Mouse (Mus musculus) limb, embryonic 14.5 days (tissue): ENCODE measurements around the gene Chka. TPM values are rescaled to one million over a fixed set of nuclear protein-coding genes. Genes with fewer than 3 reads are reported as not detected.

Experiments
- ATAC-seq: fragments of 200-750 bp; cut with Nextera tagmentation; 2 replicates; pipeline ENCODE4 v1.8.0; 2017; ENCODE audit warnings: low read depth, moderate number of reproducible peaks, moderate TSS enrichment; ENCODE audit not compliant: low FRiP score
- DNase-seq: peaks from one replicate; pipeline ENCODE4 v3.0.0-alpha.2; 2015; ENCODE audit warnings: low spot score
- H3K27ac ChIP-seq: fragments of 300-500 bp; sonication (generic); replicated peaks from 2 replicates; pipeline ENCODE4 v1.5.1; 2014; ENCODE audit warnings: low read depth, mild to moderate bottlenecking, low read length, moderate library complexity, mixed read lengths
- H3K27me3 ChIP-seq: fragments of 300-500 bp; sonication (generic); 2 replicates; pipeline ENCODE4 v1.6.1; 2014; ENCODE audit warnings: low read length, mixed read lengths; ENCODE audit not compliant: control insufficient read depth, insufficient read depth
- H3K36me3 ChIP-seq: fragments of 300-500 bp; sonication (generic); 2 replicates; pipeline ENCODE4 v1.6.1; 2014; ENCODE audit warnings: mild to moderate bottlenecking, low read length, moderate library complexity, mixed read lengths; ENCODE audit not compliant: control insufficient read depth, insufficient read depth
- H3K4me1 ChIP-seq: fragments of 300-500 bp; sonication (generic); 2 replicates; pipeline ENCODE4 v1.6.1; 2014; ENCODE audit warnings: antibody characterized with exemption, low read length, mixed read lengths; ENCODE audit not compliant: control insufficient read depth, insufficient read depth
- H3K4me2 ChIP-seq: fragments of 300-500 bp; sonication (generic); replicated peaks from 2 replicates; pipeline ENCODE4 v1.6.1; 2014; ENCODE audit warnings: low read depth, mild to moderate bottlenecking, low read length, moderate library complexity; ENCODE audit not compliant: severe bottlenecking
- H3K4me3 ChIP-seq: fragments of 300-500 bp; sonication (generic); replicated peaks from 2 replicates; pipeline ENCODE4 v1.5.1; 2014; ENCODE audit warnings: low read length
- H3K9ac ChIP-seq: fragments of 300-500 bp; sonication (generic); 2 replicates; pipeline ENCODE4 v1.6.1; 2014; ENCODE audit warnings: mild to moderate bottlenecking, low read depth, low read length, moderate library complexity; ENCODE audit not compliant: severe bottlenecking
- H3K9me3 ChIP-seq: fragments of 300-500 bp; sonication (generic); 2 replicates; pipeline ENCODE4 v1.6.1; 2016; ENCODE audit warnings: low read length; ENCODE audit not compliant: control insufficient read depth
- POLR2A ChIP-seq: fragments of 200-500 bp; IDR thresholded peaks from 2 replicates; pipeline ENCODE4 v1.8.0; 2012; ENCODE audit warnings: inconsistent platforms, mild to moderate bottlenecking, moderate library complexity, borderline replicate concordance; ENCODE audit not compliant: insufficient read depth, insufficient read length; ENCODE audit errors: extremely low read depth
- WGBS: fragments of 180-500 bp; shearing (Covaris S2); extraction: QIAGEN DNeasy Blood & Tissue Kit; methylation state at CpG from one replicate; pipeline ENCODE4 v1.1.7; 2014; 5-methylcytosine and 5-hydroxymethylcytosine counted together
- polyA plus RNA-seq, 2 experiments: library from polyadenylated mRNA; depleted of rRNA in 1 of 2; stranded (reverse) in 1 of 2; unstranded in 1 of 2; fragments of >200 nt; fragmentation: Nextera tagmentation in 1 of 2; extraction: Ambion mirVana in 1 of 2; gene quantifications; 2 replicates each; pipeline versions ENCODE4 v1.2.1 to v1.2.3; 2012 to 2014

Chka gene
- polyA plus RNA-seq, 2 experiments = 32.7 to 65.4 TPM

DNA sequence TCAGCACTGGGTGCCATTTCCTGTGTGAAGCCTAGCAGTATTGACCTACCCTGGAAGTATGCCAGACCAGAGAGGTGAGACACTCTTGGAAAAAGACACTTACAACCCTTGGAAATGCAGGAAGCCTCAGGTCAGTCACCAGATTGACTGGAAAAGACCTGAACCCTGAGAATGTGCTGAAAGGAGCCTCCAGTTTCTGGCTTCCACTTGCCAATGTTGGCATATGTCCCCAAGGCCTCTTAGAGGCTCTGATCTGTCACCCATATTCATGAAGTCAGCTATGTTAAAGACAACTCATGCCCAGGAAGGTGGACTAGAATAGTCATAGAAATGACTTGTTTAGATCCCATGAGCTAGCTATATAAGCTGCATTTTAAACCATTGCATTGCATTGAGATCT is 19.9 kb downstream of the Chka start:
- peaks cover 13% of the 10 kb centered on the region for H3K4me1 ChIP-seq
- DNase-seq = no peak
- no peak overlapping the region for H3K9ac ChIP-seq
- no peak for ATAC-seq
- H3K4me2 ChIP-seq = no peak overlapping the region
- no peak overlapping the region for H3K4me3 ChIP-seq
- H3K9me3 ChIP-seq = no peaks in the 10 kb centered on the region
- no peak overlapping the region for H3K27ac ChIP-seq
- no peak for TF ChIP-seq POLR2A
- peaks cover 11% of the 10 kb centered on the region for H3K36me3 ChIP-seq
- H3K27me3 ChIP-seq = no peaks in the 10 kb centered on the region

DNA sequence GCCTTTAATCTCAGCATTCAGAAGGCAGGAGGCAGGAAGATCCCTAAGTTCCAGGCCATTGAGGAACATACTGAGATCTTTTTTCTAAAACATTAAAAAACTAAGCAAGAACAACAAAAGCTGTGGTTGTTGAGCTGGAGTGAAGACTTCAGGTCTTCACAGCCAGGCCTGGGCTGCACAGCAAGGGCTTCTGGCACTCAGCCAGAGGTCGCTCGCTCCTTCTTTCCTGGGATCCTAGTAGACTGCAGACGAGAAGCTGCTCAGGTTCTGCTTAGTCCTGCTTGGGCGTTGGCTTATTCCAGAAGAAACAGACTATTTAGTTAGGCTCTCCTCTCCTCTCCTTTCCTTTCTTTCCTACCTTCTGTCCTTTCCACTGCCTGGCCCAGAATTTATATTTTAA is 20.8 kb downstream of the Chka start:
- DNase-seq = no peak
- no peak for TF ChIP-seq POLR2A
- no peak overlapping the region for H3K4me2 ChIP-seq
- H3K27ac ChIP-seq = no peak overlapping the region
- no peak overlapping the region for H3K9ac ChIP-seq
- peaks cover 13% of the 10 kb centered on the region for H3K4me1 ChIP-seq
- 59% methylated on average over 4 of the region's 4 CpGs for WGBS
- H3K27me3 ChIP-seq = no peaks in the 10 kb centered on the region
- no peak for ATAC-seq
- H3K36me3 ChIP-seq = peaks cover 17% of the 10 kb centered on the region; the same call in 1 of the 2 replicates
- no peaks in the 10 kb centered on the region for H3K9me3 ChIP-seq
- no peak overlapping the region for H3K4me3 ChIP-seq

DNA sequence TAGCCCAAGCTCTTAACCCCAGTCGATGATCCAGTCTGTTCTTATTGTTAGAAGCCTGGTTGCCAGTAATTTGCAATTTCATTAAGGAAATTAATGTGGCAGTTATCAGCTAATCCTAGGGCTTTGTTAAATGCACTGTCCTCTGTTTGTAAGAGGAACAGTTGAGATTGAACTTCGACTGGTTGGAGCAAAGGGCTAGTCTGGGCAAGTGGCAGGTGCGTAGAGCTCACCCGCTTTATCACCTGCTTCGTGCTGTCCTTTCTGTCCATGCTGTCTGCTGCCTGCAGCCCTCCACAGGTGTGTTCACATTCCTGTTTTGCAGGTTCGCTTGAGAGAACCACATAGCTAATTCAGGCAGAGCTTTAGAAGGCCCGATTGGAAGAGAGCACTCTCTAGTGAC is 23.5 kb downstream of the Chka start:
- DNase-seq = no peak
- WGBS = 69% methylated on average over 7 of the region's 7 CpGs
- no peak for ATAC-seq
- H3K27me3 ChIP-seq = no peaks in the 10 kb centered on the region
- no peak overlapping the region for H3K9ac ChIP-seq
- H3K9me3 ChIP-seq = no peaks in the 10 kb centered on the region
- H3K4me3 ChIP-seq = no peak overlapping the region
- peaks cover 8% of the 10 kb centered on the region; the same call in 1 of the 2 replicates for H3K4me1 ChIP-seq
- no peak overlapping the region for H3K4me2 ChIP-seq
- TF ChIP-seq POLR2A = no peak
- no peak overlapping the region for H3K27ac ChIP-seq
- peaks cover 17% of the 10 kb centered on the region; the same call in 1 of the 2 replicates for H3K36me3 ChIP-seq

DNA sequence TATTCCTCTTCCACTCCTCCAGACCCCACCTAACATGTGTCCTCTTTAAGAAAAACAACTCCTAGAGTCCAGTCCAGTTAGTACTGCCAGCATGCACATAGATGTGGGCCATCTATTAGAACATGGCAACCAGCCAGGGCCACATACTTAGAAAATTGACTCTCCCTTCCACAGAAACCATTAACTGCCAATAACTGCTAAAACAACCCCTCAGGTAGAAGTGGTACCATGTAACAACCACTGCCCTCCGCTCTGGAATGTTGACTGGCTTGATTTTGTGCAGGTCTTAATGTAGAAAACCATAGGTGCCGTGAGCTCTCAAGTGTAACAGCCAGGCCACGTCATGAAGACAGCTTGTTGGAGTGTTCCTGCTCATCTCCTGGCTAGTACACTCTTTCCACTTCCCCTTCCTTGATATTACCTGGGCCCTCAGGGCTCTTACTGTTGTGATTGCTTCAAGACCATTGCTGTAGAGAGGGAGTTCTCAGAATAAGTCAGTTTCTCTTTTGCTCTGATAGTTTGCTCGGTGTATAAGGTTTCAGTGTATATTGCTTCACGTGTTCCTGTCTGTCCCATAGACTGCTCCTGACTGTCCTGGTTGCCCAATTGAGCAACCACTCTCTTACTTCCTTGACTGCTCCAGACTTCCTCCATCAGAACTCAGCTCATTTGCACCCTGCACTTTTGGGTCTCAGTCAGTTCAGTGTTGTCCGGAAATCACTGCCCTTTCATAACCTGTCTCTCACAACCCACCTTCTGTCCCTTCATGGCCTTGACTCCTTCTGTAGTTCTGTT is 28.7 kb downstream of the Chka start:
- Histone ChIP-seq H3K27me3 (no peaks in the 10 kb centered on the region), H3K36me3 (peaks cover 17% of the 10 kb centered on the region; the same call in 1 of the 2 replicates), H3K4me3 (no peak overlapping the region), H3K4me1 (peaks cover 5% of the 10 kb centered on the region; the same call in 1 of the 2 replicates), H3K4me2 (no peak overlapping the region), H3K27ac (no peak overlapping the region), H3K9ac (no peak overlapping the region), H3K9me3 (no peaks in the 10 kb centered on the region)
- peak; percentile 29 for DNase-seq
- ATAC-seq = no peak
- WGBS = 67% methylated on average over 6 of the region's 6 CpGs
- TF ChIP-seq POLR2A = no peak

DNA sequence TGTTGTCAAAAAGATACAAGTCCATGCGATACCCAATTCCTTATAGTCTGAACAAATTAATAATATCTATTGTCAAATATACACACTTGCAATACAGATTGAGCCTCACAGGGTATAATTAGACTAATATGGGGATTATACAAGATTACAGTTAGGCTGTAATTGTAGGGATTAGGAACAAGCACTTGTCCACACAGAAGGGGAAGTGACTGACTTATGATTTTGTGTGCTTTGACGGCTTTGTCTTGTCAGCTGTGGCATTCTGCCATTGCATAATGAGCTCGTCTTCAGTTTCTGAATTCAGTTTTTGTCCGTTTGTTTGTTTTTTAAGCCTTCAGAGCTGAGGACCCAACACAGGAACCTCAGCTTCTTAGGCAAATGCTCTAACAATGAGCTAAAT is 30.6 kb downstream of the Chka start:
- DNase-seq = no peak
- TF ChIP-seq POLR2A = no peak

More for the DNA sequence above, 30.6 kb downstream of the Chka start:
- H3K9ac ChIP-seq = no peak overlapping the region
- H3K4me3 ChIP-seq = no peak overlapping the region
- H3K4me1 ChIP-seq = peaks cover 5% of the 10 kb centered on the region; the same call in 1 of the 2 replicates
- no peaks in the 10 kb centered on the region for H3K9me3 ChIP-seq
- H3K27ac ChIP-seq = no peak overlapping the region
- peaks cover 23% of the 10 kb centered on the region; the same call in 1 of the 2 replicates for H3K36me3 ChIP-seq
- H3K4me2 ChIP-seq = no peak overlapping the region
- ATAC-seq = no peak
- 87% methylated on average over 4 of the region's 4 CpGs for WGBS
- H3K27me3 ChIP-seq = no peaks in the 10 kb centered on the region
